Mouse (Mus musculus): ENCODE measurements around the gene Phgr1.

Gene Phgr1

GRCm38 (mm10) chr2:118750476-118750875, 22.1 kb upstream of the Phgr1 start:
- no peak for DNase-seq (ENCODE audit: low read depth, low spot score)

DNA sequence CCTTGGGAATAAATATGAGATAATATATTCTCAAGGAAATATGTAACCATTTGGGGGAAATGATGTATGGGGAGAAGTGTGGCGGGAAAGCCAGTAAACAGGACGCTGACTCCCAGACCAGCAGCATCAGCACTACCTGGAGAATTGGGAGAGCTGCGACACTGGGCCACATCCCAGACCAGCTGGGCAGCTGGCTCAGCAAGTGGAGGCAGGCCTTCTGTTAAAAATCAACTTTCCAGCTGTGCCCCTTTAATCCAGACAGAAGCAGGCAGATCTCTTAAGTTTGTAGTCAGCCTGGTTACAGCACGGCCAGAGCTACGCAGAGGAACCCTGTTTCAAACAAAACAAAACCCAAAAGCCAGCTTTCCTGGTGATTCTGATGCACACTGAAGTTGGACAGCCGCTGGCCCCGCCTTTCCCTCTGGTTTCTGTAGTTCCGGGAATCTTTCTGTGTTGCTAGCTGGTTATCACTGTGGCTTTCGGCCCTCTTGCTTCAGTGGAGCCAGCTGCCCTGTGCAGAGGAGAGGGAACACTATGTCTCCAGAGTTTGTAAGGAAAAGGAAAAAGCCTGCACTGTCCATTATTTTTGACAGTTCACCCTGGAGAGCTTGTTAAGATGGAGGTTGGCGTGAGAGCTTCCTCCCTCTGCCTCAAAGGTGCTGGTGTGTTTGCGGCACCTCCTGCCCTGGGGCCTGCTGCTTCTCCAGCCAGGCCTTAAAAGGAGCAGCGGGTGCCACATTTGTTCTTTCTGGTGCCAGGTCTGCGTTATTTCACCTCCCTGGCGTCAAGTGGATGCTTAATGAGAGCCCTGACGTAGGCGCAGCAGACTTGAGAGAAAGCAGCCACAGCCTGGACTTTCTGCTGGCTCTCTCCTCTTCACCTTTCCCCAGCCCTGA, 20.4 kb upstream of the Phgr1 start:
- no peak for DNase-seq (ENCODE audit: low read depth, low spot score)

DNA sequence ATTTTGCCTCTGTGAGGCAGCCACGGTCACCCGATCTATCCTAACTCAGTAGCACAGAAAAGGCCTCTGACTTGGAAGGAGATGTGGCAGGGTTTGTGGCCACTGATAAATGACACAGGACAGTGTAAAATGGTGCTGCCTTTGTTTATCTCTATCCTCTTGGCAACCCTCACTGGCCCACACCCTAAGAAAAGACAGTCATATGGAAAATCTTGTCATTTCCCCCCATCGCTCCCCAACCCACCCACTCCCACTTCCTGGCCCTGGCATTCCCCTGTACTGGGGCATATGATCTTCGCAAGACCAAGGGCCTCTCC, 19.8 kb upstream of the Phgr1 start:
- DNase-seq (ENCODE audit: low read depth, low spot score), result no peak

- DNase-seq (ENCODE audit: low read depth, low spot score), result no peak
Observed at GRCm38 (mm10) chr2:118754143-118754542, 18.4 kb upstream of the Phgr1 start.

DNA sequence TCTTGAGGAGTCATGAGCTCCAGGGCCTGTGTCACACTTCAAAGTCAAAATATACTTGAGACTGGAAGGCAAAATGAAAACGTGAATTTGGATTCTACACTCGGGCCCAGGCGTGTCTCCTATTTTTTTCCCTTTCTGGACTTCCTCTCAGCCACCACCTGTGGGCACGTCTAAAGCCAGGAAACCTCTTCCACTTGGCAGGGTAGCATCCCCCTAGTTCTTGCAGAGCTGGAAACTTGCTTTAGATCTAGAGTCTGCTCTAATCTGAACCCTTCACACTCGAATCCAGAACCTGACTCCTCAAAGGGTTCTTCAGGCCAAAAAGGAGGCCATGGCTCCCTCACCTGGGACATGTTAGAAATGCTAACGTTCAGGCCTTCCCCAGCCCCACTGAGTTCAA, 17.2 kb upstream of the Phgr1 start:
- DNase-seq (ENCODE audit: low read depth, low spot score), result no peak

- DNase-seq (ENCODE audit: low read depth, low spot score), result no peak
Observed at GRCm38 (mm10) chr2:118756103-118756502, 16.5 kb upstream of the Phgr1 start.

DNA sequence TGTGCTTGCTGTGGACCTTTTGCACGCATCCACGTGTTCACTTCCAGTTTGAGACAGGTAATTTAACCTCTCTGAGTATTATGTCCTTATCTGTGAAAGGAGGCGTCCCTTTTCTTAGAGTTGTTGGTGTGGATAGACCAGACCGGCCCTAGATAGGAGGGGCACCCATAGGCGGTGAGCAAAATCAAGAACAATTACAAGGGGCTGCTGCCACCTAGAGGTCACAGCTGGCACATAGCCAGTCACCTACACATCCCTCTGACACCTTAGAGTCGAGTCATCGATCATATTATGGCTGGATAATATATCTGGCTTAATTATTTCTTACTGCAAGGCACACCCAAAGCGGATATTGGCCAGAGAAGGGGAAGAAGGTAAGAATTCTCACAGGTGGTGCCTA, 12.7 kb upstream of the Phgr1 start:
- peak; percentile 60 for DNase-seq (ENCODE audit: low read depth, low spot score)

DNA sequence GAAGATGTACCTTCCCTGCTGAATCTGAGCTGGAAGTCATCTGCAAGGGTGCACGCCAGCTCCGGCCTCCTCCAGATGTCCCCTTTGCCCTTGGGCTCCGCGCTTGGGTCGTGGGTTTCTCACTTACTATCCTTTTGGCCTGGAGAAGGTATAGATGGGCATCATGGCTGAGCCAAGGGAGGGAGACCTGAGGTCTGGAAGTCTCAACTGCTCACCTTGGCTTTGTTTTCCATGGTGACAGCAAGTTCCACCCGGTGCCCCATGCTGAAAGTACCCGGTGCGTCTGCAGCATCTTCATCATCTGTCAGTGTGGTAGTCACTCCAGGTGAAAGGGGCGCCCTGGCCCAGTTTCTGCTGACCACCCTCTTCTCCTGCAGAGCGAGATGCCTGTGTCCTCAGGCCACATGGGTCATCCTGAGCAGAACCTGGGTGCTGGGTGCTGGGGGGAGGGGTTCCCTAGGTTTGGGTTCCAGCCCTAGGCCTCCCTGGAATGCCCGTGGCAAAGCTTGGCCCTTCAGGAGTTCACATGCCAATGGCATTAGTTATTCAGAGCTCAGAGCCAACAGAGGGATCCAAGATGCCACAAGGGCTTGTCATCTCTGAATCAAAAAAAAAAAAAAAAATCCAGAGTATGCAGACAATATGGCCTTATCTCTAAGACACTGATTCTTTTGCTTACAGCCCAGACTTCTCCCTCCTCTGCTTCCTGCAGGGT, 12.1 kb upstream of the Phgr1 start:
- no peak for DNase-seq (ENCODE audit: low read depth, low spot score)

GRCm38 (mm10) chr2:118761358-118761757, 11.2 kb upstream of the Phgr1 start:
- DNase-seq (ENCODE audit: low read depth, low spot score), result no peak

DNA sequence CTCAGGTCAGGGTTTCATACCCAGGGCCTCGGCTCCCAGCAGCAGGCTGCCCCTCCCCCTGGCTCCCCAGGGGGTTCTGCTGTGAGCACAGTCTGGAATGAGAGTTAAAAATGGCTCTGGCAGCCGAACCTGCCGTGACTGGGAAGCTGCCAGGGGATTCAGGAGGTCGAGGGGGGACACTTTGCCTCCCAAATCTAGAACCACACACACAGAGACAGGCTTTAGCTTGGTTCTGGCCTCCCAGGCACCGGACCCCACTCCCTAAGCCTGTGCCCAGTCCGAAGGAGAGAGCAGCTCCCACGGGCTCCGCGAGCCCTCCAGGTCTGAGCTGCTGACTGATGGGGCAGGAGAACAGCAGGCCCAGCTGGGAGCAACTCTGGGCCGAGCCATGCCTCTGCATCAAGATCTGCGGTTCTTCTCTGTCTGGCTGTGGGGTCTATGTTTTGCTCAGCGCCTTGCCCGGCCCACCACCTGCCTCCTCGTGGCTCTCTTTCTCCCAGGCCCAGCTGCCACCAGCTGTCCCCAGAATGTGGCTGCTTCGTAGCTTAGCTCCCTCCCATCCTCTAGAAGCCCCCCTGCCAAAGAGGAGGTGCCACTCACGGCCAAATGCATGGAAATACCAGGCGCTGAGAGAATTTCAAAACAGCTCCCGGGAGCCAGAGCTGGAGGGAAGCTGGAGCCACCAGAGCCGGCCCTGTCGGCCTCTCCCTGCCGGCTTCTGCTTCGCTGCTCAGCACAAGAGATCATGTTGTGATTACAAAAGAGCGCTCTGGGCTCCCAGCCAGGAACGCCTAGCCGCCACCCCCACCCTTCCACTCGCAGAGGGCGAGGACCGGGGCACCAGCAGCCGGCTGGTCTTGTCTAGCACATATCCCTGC, 10.4 kb upstream of the Phgr1 start, which contains the start of gene Ccdc9b:
Gene Ccdc9b (minus strand): TSS at position 756 of the 878 bp plus-strand sequence.
- DNase-seq (ENCODE audit: low read depth, low spot score), result peak; percentile 41

DNA sequence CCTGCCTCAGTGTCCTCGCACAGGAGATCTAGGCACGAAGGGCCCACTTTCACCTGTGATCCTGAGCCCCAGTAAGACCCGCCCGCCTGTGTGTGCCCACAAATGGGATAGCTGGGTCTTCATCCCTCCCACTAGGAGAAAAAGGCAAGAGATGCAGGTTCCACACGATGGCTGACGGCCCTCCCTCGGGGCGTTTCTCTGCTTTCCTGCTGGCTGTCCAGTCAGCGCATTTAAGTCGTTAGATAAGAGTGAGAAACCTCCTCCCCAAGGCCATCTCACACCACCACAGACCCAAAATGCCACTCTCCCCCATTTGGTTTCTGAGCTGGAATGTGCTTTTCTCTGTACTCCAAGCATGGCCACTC, 9.8 kb upstream of the Phgr1 start:
- DNase-seq (ENCODE audit: low read depth, low spot score), result no peak

GRCm38 (mm10) chr2:118763469-118763868, 9.1 kb upstream of the Phgr1 start:
- DNase-seq (ENCODE audit: low read depth, low spot score), result peak; percentile 58

- DNase-seq (ENCODE audit: low read depth, low spot score), result peak; percentile 79
Observed at GRCm38 (mm10) chr2:118764094-118764831, 8.3 kb upstream of the Phgr1 start.

GRCm38 (mm10) chr2:118764875-118765274, 7.7 kb upstream of the Phgr1 start:
- DNase-seq (ENCODE audit: low read depth, low spot score), result no peak

- no peak for DNase-seq (ENCODE audit: low read depth, low spot score)
Observed at GRCm38 (mm10) chr2:118766041-118767033, 6.2 kb upstream of the Phgr1 start.

DNA sequence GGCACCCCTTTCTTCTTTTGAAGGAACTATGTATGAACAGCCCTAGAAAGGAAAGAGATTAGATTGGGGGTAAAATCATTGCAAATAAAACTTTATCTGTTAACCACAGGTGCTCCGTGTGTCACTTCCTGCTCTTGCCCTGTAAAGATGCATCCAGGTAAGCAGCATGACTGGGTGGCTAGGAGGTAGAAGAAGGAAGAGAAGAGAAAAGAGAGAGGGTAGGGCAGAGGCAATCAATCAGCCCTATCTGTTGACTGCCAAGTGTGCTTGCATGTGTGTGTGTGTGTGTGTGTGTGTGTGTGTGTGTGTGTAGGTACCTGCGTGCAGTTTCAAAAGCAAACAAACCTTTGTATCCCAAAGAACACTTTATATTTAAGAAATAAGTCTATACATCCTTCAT, 2.0 kb downstream of the Phgr1 start:
- DNase-seq (ENCODE audit: low read depth, low spot score), result no peak

DNA sequence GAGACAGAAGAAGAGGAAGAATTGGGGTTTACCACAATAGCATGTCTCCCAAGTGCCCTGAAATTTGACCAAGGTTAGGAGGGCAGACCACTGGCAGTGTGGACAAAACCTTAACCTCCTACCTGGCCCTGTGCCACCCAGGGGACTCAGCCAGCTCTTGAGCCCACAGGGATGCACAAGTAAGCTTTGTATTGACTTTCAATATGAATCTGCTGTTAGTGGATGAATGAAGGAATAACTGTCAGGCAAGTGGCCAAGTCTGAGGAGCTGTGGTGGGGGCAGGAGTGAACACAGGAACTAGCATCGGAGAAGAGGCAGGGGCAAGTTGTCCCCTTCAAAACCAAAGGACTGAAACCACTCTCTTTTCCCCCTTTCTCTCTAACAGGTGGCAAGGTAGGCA, 2.8 kb downstream of the Phgr1 start:
- DNase-seq (ENCODE audit: low read depth, low spot score), result no peak

GRCm38 (mm10) chr2:118775846-118776245, 3.3 kb downstream of the Phgr1 start:
- no peak for DNase-seq (ENCODE audit: low read depth, low spot score)

GRCm38 (mm10) chr2:118776295-118776694, 3.7 kb downstream of the Phgr1 start:
- DNase-seq (ENCODE audit: low read depth, low spot score), result no peak

DNA sequence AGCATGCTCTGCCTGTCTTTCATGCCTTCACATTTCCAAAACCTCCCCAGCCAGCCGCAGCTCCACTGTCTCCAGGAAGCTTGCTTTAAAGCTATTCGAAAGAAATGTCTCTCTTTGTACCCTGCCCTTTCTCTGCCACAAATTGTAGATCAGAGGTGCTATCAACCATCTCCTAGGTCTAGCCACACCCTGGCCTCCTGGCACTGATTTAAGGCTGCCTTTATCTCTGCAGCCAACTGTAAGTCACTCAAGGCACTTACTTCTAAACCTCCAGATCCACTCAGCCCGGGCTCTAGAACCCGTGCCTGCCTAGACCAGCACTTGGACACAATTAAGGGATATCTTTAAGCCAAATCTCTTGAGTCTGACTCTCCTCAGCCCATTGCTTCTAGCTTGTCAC, 5.8 kb downstream of the Phgr1 start:
- DNase-seq (ENCODE audit: low read depth, low spot score), result no peak
